8 mouse cellular contexts compared by ENCODE assay signal in genomic region chr7:30873083-30873482, GRCm38 (mm10). TPM values are rescaled to one million over a fixed set of nuclear protein-coding genes. Genes with fewer than 3 reads are reported as not detected.
DNase-seq lines count a peak whose midpoint lies in the region; ATAC-seq lines count a peak whose summit lies in the region.

No protein-coding gene starts in this region.

- no peaks in the 10 kb centered on the region for H3K9me3 ChIP-seq in embryonic facial prominence, embryonic 12.5 days
- no peaks in the 10 kb centered on the region for H3K9me3 ChIP-seq in heart, embryonic 15.5 days (replicated peaks)
- H3K9me3 ChIP-seq in liver, embryonic 13.5 days (replicated peaks), result no peaks in the 10 kb centered on the region
- no peaks in the 10 kb centered on the region for H3K9me3 ChIP-seq in neural tube, embryonic 11.5 days (ENCODE audit: control insufficient read depth, low read length)
- no peaks in the 10 kb centered on the region for H3K9me3 ChIP-seq in stomach, embryonic 14.5 days (ENCODE audit: control insufficient read depth, low read depth, low read length)

- no peaks in the 10 kb centered on the region for H3K36me3 ChIP-seq in embryonic facial prominence, embryonic 12.5 days
- no peaks in the 10 kb centered on the region for H3K36me3 ChIP-seq in heart, embryonic 15.5 days
- no peaks in the 10 kb centered on the region for H3K36me3 ChIP-seq in liver, embryonic 13.5 days
- H3K36me3 ChIP-seq in neural tube, embryonic 11.5 days (ENCODE audit: control insufficient read depth, insufficient read depth, low read length), result no peaks in the 10 kb centered on the region
- no peaks in the 10 kb centered on the region for H3K36me3 ChIP-seq in stomach, embryonic 14.5 days (ENCODE audit: control insufficient read depth, insufficient read depth, low read length)

- H3K9ac ChIP-seq in embryonic facial prominence, embryonic 12.5 days, result no peak overlapping the region; the same call in 1 of the 2 replicates
- no peak overlapping the region for H3K9ac ChIP-seq in heart, embryonic 15.5 days
- no peak overlapping the region for H3K9ac ChIP-seq in liver, embryonic 13.5 days
- H3K9ac ChIP-seq in neural tube, embryonic 11.5 days (ENCODE audit: low read length), result no peak overlapping the region
- no peak overlapping the region for H3K9ac ChIP-seq in stomach, embryonic 14.5 days (replicated peaks; ENCODE audit: low read depth, low read length)

- H3K27ac ChIP-seq in embryonic facial prominence, embryonic 12.5 days, result no peak overlapping the region
- H3K27ac ChIP-seq in heart, embryonic 15.5 days, result no peak overlapping the region
- no peak overlapping the region for H3K27ac ChIP-seq in liver, embryonic 13.5 days
- no peak overlapping the region for H3K27ac ChIP-seq in neural tube, embryonic 11.5 days (ENCODE audit: low read depth, low read length)
- H3K27ac ChIP-seq in stomach, embryonic 14.5 days (ENCODE audit: low read length), result no peak overlapping the region

- 21% methylated on average over 15 of the region's 15 CpGs for WGBS in embryonic facial prominence, embryonic 12.5 days
- 23% methylated on average over 15 of the region's 15 CpGs for WGBS in heart, embryonic 15.5 days
- 12% methylated on average over 15 of the region's 15 CpGs for WGBS in liver, embryonic 13.5 days (ENCODE audit: insufficient replicate concordance)
- WGBS in neural tube, embryonic 11.5 days, result 29% methylated on average over 15 of the region's 15 CpGs
- WGBS in stomach, embryonic 14.5 days, result 22% methylated on average over 15 of the region's 15 CpGs

- no peaks in the 10 kb centered on the region for H3K27me3 ChIP-seq in embryonic facial prominence, embryonic 12.5 days
- H3K27me3 ChIP-seq in heart, embryonic 15.5 days, result peaks cover 20% of the 10 kb centered on the region
- H3K27me3 ChIP-seq in liver, embryonic 13.5 days, result peaks cover 4% of the 10 kb centered on the region
- H3K27me3 ChIP-seq in neural tube, embryonic 11.5 days (ENCODE audit: control insufficient read depth, insufficient read depth, low read length), result no peaks in the 10 kb centered on the region
- H3K27me3 ChIP-seq in stomach, embryonic 14.5 days (ENCODE audit: control insufficient read depth, insufficient read depth, low read length), result no peaks in the 10 kb centered on the region

- peak; percentile 24 for DNase-seq in 3T3-L1 (ENCODE audit: low read depth, low spot score)
- peak; percentile 60 for DNase-seq in adrenal gland, adult 8-10 months
- DNase-seq in kidney, postnatal 10 days, result peak; percentile 90
- peak; percentile 20 for DNase-seq in liver, embryonic 13.5 days
- DNase-seq in neural tube, embryonic 11.5 days (ENCODE audit: low spot score), result peak; percentile 69

- H3K4me1 ChIP-seq in embryonic facial prominence, embryonic 12.5 days, result no peaks in the 10 kb centered on the region
- no peaks in the 10 kb centered on the region for H3K4me1 ChIP-seq in heart, embryonic 15.5 days (replicated peaks)
- no peaks in the 10 kb centered on the region for H3K4me1 ChIP-seq in liver, embryonic 13.5 days (replicated peaks)
- no peaks in the 10 kb centered on the region for H3K4me1 ChIP-seq in neural tube, embryonic 11.5 days (ENCODE audit: control insufficient read depth, insufficient read depth, low read length)
- H3K4me1 ChIP-seq in stomach, embryonic 14.5 days (ENCODE audit: control insufficient read depth, insufficient read depth, low read length), result no peaks in the 10 kb centered on the region

- H3K4me2 ChIP-seq in embryonic facial prominence, embryonic 12.5 days (replicated peaks), result peak overlapping the region; percentile 28; the same call in 1 of the 2 replicates
- peak overlapping the region; percentile 38 for H3K4me2 ChIP-seq in heart, embryonic 15.5 days
- peak overlapping the region; percentile 30; the same call in 1 of the 2 replicates for H3K4me2 ChIP-seq in liver, embryonic 13.5 days
- H3K4me2 ChIP-seq in neural tube, embryonic 11.5 days (ENCODE audit: low read depth), result no peak overlapping the region
- 0 out of 2 replicates have a peak overlapping the region, but pooled peaks have one; percentile 22 for H3K4me2 ChIP-seq in stomach, embryonic 14.5 days (replicated peaks; ENCODE audit: low read depth, low read length)

- H3K4me3 ChIP-seq in embryonic facial prominence, embryonic 12.5 days, result no peak overlapping the region
- no peak overlapping the region for H3K4me3 ChIP-seq in heart, embryonic 15.5 days
- no peak overlapping the region for H3K4me3 ChIP-seq in liver, embryonic 13.5 days (replicated peaks)
- no peak overlapping the region for H3K4me3 ChIP-seq in neural tube, embryonic 11.5 days (ENCODE audit: low read depth, low read length)
- H3K4me3 ChIP-seq in stomach, embryonic 14.5 days (ENCODE audit: low read depth, low read length), result no peak overlapping the region

- no peak for ATAC-seq in embryonic facial prominence, embryonic 12.5 days (ENCODE audit: insufficient number of reproducible peaks, insufficient read depth, low FRiP score, low TSS enrichment)
- ATAC-seq in heart, embryonic 15.5 days (replicated peaks; ENCODE audit: insufficient number of reproducible peaks, insufficient read depth, low FRiP score, low read depth), result no peak
- no peak for ATAC-seq in liver, embryonic 13.5 days (ENCODE audit: low read depth)
- no peak for ATAC-seq in neural tube, embryonic 11.5 days (ENCODE audit: insufficient read depth, low FRiP score, low TSS enrichment)
- ATAC-seq in stomach, embryonic 14.5 days (ENCODE audit: insufficient number of reproducible peaks, insufficient read depth, low FRiP score, low read depth), result no peak

RNA-seq across cellular contexts. Expression of gene Cd22, which starts 7.1 kb away (rescaled TPM):
- 1 to 10 TPM; 1.1 to 2.3 (median 1.5) TPM for total RNA-seq in adrenal gland, adult 8-10 months (2022)
- polyA plus RNA-seq in embryonic facial prominence, embryonic 12.5 days (2016; fragmentation: Nextera tagmentation; extraction: Ambion mirVana), result 0.09 and 0.17 TPM in 2 replicates
- polyA plus RNA-seq in heart, embryonic 15.5 days (2015; fragmentation: Nextera tagmentation; extraction: Ambion mirVana), result 0.06 TPM in 1 of 2 replicates, not detected in the other
- polyA plus RNA-seq in liver, embryonic 13.5 days (2015; fragmentation: Nextera tagmentation; extraction: Ambion mirVana), result 0.07 and 0.16 TPM in 2 replicates
- 0.05 TPM in 1 of 2 replicates, not detected in the other for polyA plus RNA-seq in neural tube, embryonic 11.5 days (2014; fragmentation: Nextera tagmentation; extraction: Ambion mirVana)
- polyA plus RNA-seq in stomach, embryonic 14.5 days (2014; fragmentation: Nextera tagmentation; extraction: Ambion mirVana), result 0.35 and 0.80 TPM in 2 replicates

RNA-seq across cellular contexts. Expression of gene Ffar1, which starts 11.7 kb away (rescaled TPM):
- total RNA-seq in adrenal gland, adult 8-10 months (2022), result not detected
- not detected in 2 replicates for polyA plus RNA-seq in embryonic facial prominence, embryonic 12.5 days (2016; fragmentation: Nextera tagmentation; extraction: Ambion mirVana)
- not detected in 2 replicates for polyA plus RNA-seq in heart, embryonic 15.5 days (2015; fragmentation: Nextera tagmentation; extraction: Ambion mirVana)
- polyA plus RNA-seq in liver, embryonic 13.5 days (2015; fragmentation: Nextera tagmentation; extraction: Ambion mirVana), result not detected in 2 replicates
- polyA plus RNA-seq in neural tube, embryonic 11.5 days (2014; fragmentation: Nextera tagmentation; extraction: Ambion mirVana), result 0.05 TPM in 1 of 2 replicates, not detected in the other
- polyA plus RNA-seq in stomach, embryonic 14.5 days (2014; fragmentation: Nextera tagmentation; extraction: Ambion mirVana), result not detected in 2 replicates

RNA-seq across cellular contexts. Expression of gene Ffar3, which starts 17.1 kb away (rescaled TPM):
- 1 to 10 TPM in 1 of 4 experiments, under 1 TPM in 3; 0.35 to 1.9 (median 0.75) TPM for total RNA-seq in adrenal gland, adult 8-10 months (2022)
- polyA plus RNA-seq in embryonic facial prominence, embryonic 12.5 days (2016; fragmentation: Nextera tagmentation; extraction: Ambion mirVana), result 0.13 TPM in 1 of 2 replicates, not detected in the other
- 0.15 TPM in 1 of 2 replicates, not detected in the other for polyA plus RNA-seq in heart, embryonic 15.5 days (2015; fragmentation: Nextera tagmentation; extraction: Ambion mirVana)
- polyA plus RNA-seq in liver, embryonic 13.5 days (2015; fragmentation: Nextera tagmentation; extraction: Ambion mirVana), result not detected in 2 replicates
- polyA plus RNA-seq in neural tube, embryonic 11.5 days (2014; fragmentation: Nextera tagmentation; extraction: Ambion mirVana), result not detected in 2 replicates
- 0.41 TPM in 1 of 2 replicates, not detected in the other for polyA plus RNA-seq in stomach, embryonic 14.5 days (2014; fragmentation: Nextera tagmentation; extraction: Ambion mirVana)

RNA-seq across cellular contexts. Expression of gene Mag, which starts 41.6 kb away (rescaled TPM):
- total RNA-seq in adrenal gland, adult 8-10 months (2022), result 1 to 10 TPM in 1 of 4 experiments, under 1 TPM in 3; 0.32 to 1.3 (median 0.42) TPM
- polyA plus RNA-seq in embryonic facial prominence, embryonic 12.5 days (2016; fragmentation: Nextera tagmentation; extraction: Ambion mirVana), result 0.26 and 0.29 TPM in 2 replicates
- polyA plus RNA-seq in heart, embryonic 15.5 days (2015; fragmentation: Nextera tagmentation; extraction: Ambion mirVana), result 0.14 and 0.29 TPM in 2 replicates
- polyA plus RNA-seq in liver, embryonic 13.5 days (2015; fragmentation: Nextera tagmentation; extraction: Ambion mirVana), result 0.16 and 0.20 TPM in 2 replicates
- polyA plus RNA-seq in neural tube, embryonic 11.5 days (2014; fragmentation: Nextera tagmentation; extraction: Ambion mirVana), result 0.16 and 0.41 TPM in 2 replicates
- 0.10 and 0.74 TPM in 2 replicates for polyA plus RNA-seq in stomach, embryonic 14.5 days (2014; fragmentation: Nextera tagmentation; extraction: Ambion mirVana)

RNA-seq across cellular contexts. Expression of gene Ffar2, which starts 49.5 kb away (rescaled TPM):
- total RNA-seq in adrenal gland, adult 8-10 months (2022), result 1 to 10 TPM; 1.6 to 9.0 (median 2.6) TPM
- 0.24 TPM in 1 of 2 replicates, not detected in the other for polyA plus RNA-seq in embryonic facial prominence, embryonic 12.5 days (2016; fragmentation: Nextera tagmentation; extraction: Ambion mirVana)
- 0.20 and 0.44 TPM in 2 replicates for polyA plus RNA-seq in heart, embryonic 15.5 days (2015; fragmentation: Nextera tagmentation; extraction: Ambion mirVana)
- polyA plus RNA-seq in liver, embryonic 13.5 days (2015; fragmentation: Nextera tagmentation; extraction: Ambion mirVana), result 0.35 and 0.46 TPM in 2 replicates
- not detected in 2 replicates for polyA plus RNA-seq in neural tube, embryonic 11.5 days (2014; fragmentation: Nextera tagmentation; extraction: Ambion mirVana)
- 0.55 and 3.4 TPM in 2 replicates for polyA plus RNA-seq in stomach, embryonic 14.5 days (2014; fragmentation: Nextera tagmentation; extraction: Ambion mirVana)

Comparison
In these comparisons a context has a peak if more than half of its experiments do, and no peak if none do; other contexts are left out.
1. DNase-seq: peak in every context shown above with its lines; median percentile 90 in kidney, postnatal 10 days; 69 in neural tube, embryonic 11.5 days; 60 in adrenal gland, adult 8-10 months; 24 in 3T3-L1; 20 in liver, embryonic 13.5 days.